Mouse (Mus musculus): ENCODE measurements at regions not wholly inside any gene's neighbourhood (a gene's known extent, or its start where the extent isn't known, plus 50 kb on each side); places are given as distances from the start of the nearest gene placed in this dataset.

- Histone ChIP-seq H3K4me3 (no peak overlapping the region), H3K27ac (no peak overlapping the region), H3K9ac (no peak overlapping the region), H3K4me1 (no peaks in the 10 kb centered on the region), H3K27me3 (replicated peaks) (no peaks in the 10 kb centered on the region), H3K4me2 (no peak overlapping the region), H3K9me3 (replicated peaks) (no peaks in the 10 kb centered on the region), H3K36me3 (no peaks in the 10 kb centered on the region)
- 67% methylated on average over 4 of the region's 4 CpGs for WGBS (ENCODE audit: insufficient replicate concordance)
- no peak for ATAC-seq
These were observed 86.6 kb upstream of the Ankrd50 start for GRCm38 (mm10) chr3:38571224-38571623.

GRCm38 (mm10) chr3:38569001-38569400 lies 84.4 kb upstream of the Ankrd50 start:
- H3K36me3 ChIP-seq = no peaks in the 10 kb centered on the region
- no peak for ATAC-seq
- no peak overlapping the region for H3K9ac ChIP-seq
- H3K27me3 ChIP-seq (replicated peaks) = no peaks in the 10 kb centered on the region
- H3K9me3 ChIP-seq (replicated peaks) = no peaks in the 10 kb centered on the region
- WGBS (ENCODE audit: insufficient replicate concordance) = 44% methylated on average over 6 of the region's 6 CpGs
- no peak overlapping the region for H3K4me2 ChIP-seq
- no peak overlapping the region for H3K27ac ChIP-seq
- no peak overlapping the region for H3K4me3 ChIP-seq
- no peaks in the 10 kb centered on the region for H3K4me1 ChIP-seq

- H3K4me2 ChIP-seq = no peak overlapping the region
- H3K9ac ChIP-seq = no peak overlapping the region
- no peaks in the 10 kb centered on the region for H3K9me3 ChIP-seq (replicated peaks)
- H3K27me3 ChIP-seq (replicated peaks) = no peaks in the 10 kb centered on the region
- no peak for ATAC-seq
- no peaks in the 10 kb centered on the region for H3K36me3 ChIP-seq
- no peak overlapping the region for H3K27ac ChIP-seq
- WGBS (ENCODE audit: insufficient replicate concordance) = 38% methylated on average over 2 of the region's 2 CpGs
- H3K4me1 ChIP-seq = no peaks in the 10 kb centered on the region
- H3K4me3 ChIP-seq = no peak overlapping the region
These were observed 83.9 kb upstream of the Ankrd50 start for GRCm38 (mm10) chr3:38568596-38568975.

- Histone ChIP-seq H3K9me3 (replicated peaks) (no peaks in the 10 kb centered on the region), H3K9ac (no peak overlapping the region), H3K36me3 (no peaks in the 10 kb centered on the region), H3K27me3 (replicated peaks) (no peaks in the 10 kb centered on the region), H3K4me3 (no peak overlapping the region), H3K4me2 (no peak overlapping the region), H3K4me1 (no peaks in the 10 kb centered on the region), H3K27ac (no peak overlapping the region)
- WGBS (ENCODE audit: insufficient replicate concordance) = 60% methylated on average over 8 of the region's 8 CpGs
- no peak for ATAC-seq
These were observed 83.4 kb upstream of the Ankrd50 start for GRCm38 (mm10) chr3:38567946-38568595.

GRCm38 (mm10) chr3:38566576-38566975 lies 81.9 kb upstream of the Ankrd50 start:
- Histone ChIP-seq H3K4me2 (no peak overlapping the region), H3K9ac (no peak overlapping the region), H3K27ac (no peak overlapping the region), H3K9me3 (replicated peaks) (no peaks in the 10 kb centered on the region), H3K4me3 (no peak overlapping the region), H3K4me1 (no peaks in the 10 kb centered on the region), H3K27me3 (replicated peaks) (no peaks in the 10 kb centered on the region), H3K36me3 (no peaks in the 10 kb centered on the region)
- WGBS (ENCODE audit: insufficient replicate concordance) = 82% methylated on average over 2 of the region's 2 CpGs
- ATAC-seq = no peak

- WGBS (ENCODE audit: insufficient replicate concordance) = 15% methylated on average over 2 of the region's 2 CpGs
These were observed 80.2 kb upstream of the Ankrd50 start for GRCm38 (mm10) chr3:38564844-38565243.

GRCm38 (mm10) chr3:38564364-38564763 lies 79.7 kb upstream of the Ankrd50 start:
- H3K9me3 ChIP-seq (replicated peaks) = no peaks in the 10 kb centered on the region
- 50% methylated on average over 1 of the region's 2 CpGs for WGBS (ENCODE audit: insufficient replicate concordance)
- H3K4me3 ChIP-seq = no peak overlapping the region
- no peak overlapping the region for H3K9ac ChIP-seq
- no peaks in the 10 kb centered on the region for H3K36me3 ChIP-seq
- H3K4me2 ChIP-seq = no peak overlapping the region
- H3K27ac ChIP-seq = no peak overlapping the region
- H3K4me1 ChIP-seq = no peaks in the 10 kb centered on the region
- no peak for ATAC-seq
- no peaks in the 10 kb centered on the region for H3K27me3 ChIP-seq (replicated peaks)

More at GRCm38 (mm10) chr3:38564844-38565243, 80.2 kb upstream of the Ankrd50 start:
- H3K4me1 ChIP-seq = no peaks in the 10 kb centered on the region
- H3K9me3 ChIP-seq (replicated peaks) = no peaks in the 10 kb centered on the region
- H3K27me3 ChIP-seq (replicated peaks) = no peaks in the 10 kb centered on the region
- H3K4me3 ChIP-seq = no peak overlapping the region
- no peaks in the 10 kb centered on the region for H3K36me3 ChIP-seq
- H3K9ac ChIP-seq = no peak overlapping the region
- H3K4me2 ChIP-seq = no peak overlapping the region
- ATAC-seq = no peak
- no peak overlapping the region for H3K27ac ChIP-seq

GRCm38 (mm10) chr3:38561186-38561585 lies 76.5 kb upstream of the Ankrd50 start:
- no peak overlapping the region for H3K9ac ChIP-seq
- H3K4me1 ChIP-seq = no peaks in the 10 kb centered on the region
- ATAC-seq = no peak
- no peaks in the 10 kb centered on the region for H3K36me3 ChIP-seq
- no peaks in the 10 kb centered on the region for H3K27me3 ChIP-seq (replicated peaks)
- no peak overlapping the region for H3K27ac ChIP-seq
- H3K4me3 ChIP-seq = no peak overlapping the region
- H3K4me2 ChIP-seq = no peak overlapping the region
- WGBS (ENCODE audit: insufficient replicate concordance) = 22% methylated on average over 2 of the region's 2 CpGs
- no peaks in the 10 kb centered on the region for H3K9me3 ChIP-seq (replicated peaks)

- H3K9ac ChIP-seq = no peak overlapping the region
- no peaks in the 10 kb centered on the region for H3K27me3 ChIP-seq (replicated peaks)
- H3K4me3 ChIP-seq = no peak overlapping the region
- 76% methylated on average over 5 of the region's 5 CpGs for WGBS (ENCODE audit: insufficient replicate concordance)
- no peak overlapping the region for H3K4me2 ChIP-seq
- H3K4me1 ChIP-seq = no peaks in the 10 kb centered on the region
- ATAC-seq = no peak
- no peak overlapping the region for H3K27ac ChIP-seq
- no peaks in the 10 kb centered on the region for H3K9me3 ChIP-seq (replicated peaks)
- no peaks in the 10 kb centered on the region for H3K36me3 ChIP-seq
These were observed 71.3 kb upstream of the Ankrd50 start for GRCm38 (mm10) chr3:38555939-38556338.

GRCm38 (mm10) chr3:38553470-38554043 lies 68.9 kb upstream of the Ankrd50 start:
- no peaks in the 10 kb centered on the region for H3K9me3 ChIP-seq (replicated peaks)
- no peaks in the 10 kb centered on the region for H3K36me3 ChIP-seq
- no peak overlapping the region for H3K4me3 ChIP-seq
- no peaks in the 10 kb centered on the region for H3K27me3 ChIP-seq (replicated peaks)
- H3K27ac ChIP-seq = no peak overlapping the region
- WGBS (ENCODE audit: insufficient replicate concordance) = 57% methylated on average over 4 of the region's 4 CpGs
- no peaks in the 10 kb centered on the region for H3K4me1 ChIP-seq
- H3K9ac ChIP-seq = no peak overlapping the region
- no peak overlapping the region for H3K4me2 ChIP-seq
- ATAC-seq = no peak

GRCm38 (mm10) chr3:38547032-38547431 lies 62.4 kb upstream of the Ankrd50 start:
- H3K4me2 ChIP-seq = no peak overlapping the region
- no peaks in the 10 kb centered on the region for H3K27me3 ChIP-seq (replicated peaks)
- 65% methylated on average over 3 of the region's 3 CpGs for whole genome bisulfite sequencing (ENCODE audit: insufficient replicate concordance)
- no peak overlapping the region for H3K27ac ChIP-seq
- no peak overlapping the region for H3K9ac ChIP-seq
- H3K36me3 ChIP-seq = no peaks in the 10 kb centered on the region
- no peaks in the 10 kb centered on the region for H3K4me1 ChIP-seq
- no peak overlapping the region for H3K4me3 ChIP-seq
- ATAC-seq = no peak
- no peaks in the 10 kb centered on the region for H3K9me3 ChIP-seq (replicated peaks)

- Histone ChIP-seq H3K4me2 (no peak overlapping the region), H3K9me3 (replicated peaks) (no peaks in the 10 kb centered on the region), H3K27ac (no peak overlapping the region), H3K9ac (no peak overlapping the region), H3K36me3 (no peaks in the 10 kb centered on the region), H3K27me3 (replicated peaks) (no peaks in the 10 kb centered on the region), H3K4me1 (no peaks in the 10 kb centered on the region), H3K4me3 (no peak overlapping the region)
- 60% methylated on average over 3 of the region's 3 CpGs for WGBS (ENCODE audit: insufficient replicate concordance)
- ATAC-seq = no peak
These were observed 60.9 kb upstream of the Ankrd50 start for GRCm38 (mm10) chr3:38545501-38545896.

Measured in liver, embryonic 12.5 days (tissue).